Mouse (Mus musculus): ENCODE measurements around the gene Clic6. TPM values are rescaled to one million over a fixed set of nuclear protein-coding genes. Genes with fewer than 3 reads are reported as not detected.
A peak's percentile ranks its signal among the peaks of the same experiment; 100 is the strongest.

Clic6 gene
- 1.9 and 3.4 TPM in 2 replicates for polyA plus RNA-seq (2015; fragmentation: Nextera tagmentation; extraction: Ambion mirVana)

- Histone ChIP-seq H3K27ac (ENCODE audit: low read length) (no peak within 1 kb of the TSS), H3K27me3 (ENCODE audit: control insufficient read depth, insufficient read depth, low read length) (no peaks in the 10 kb centered on the region), H3K4me3 (ENCODE audit: low read length) (no peak within 1 kb of the TSS), H3K36me3 (ENCODE audit: control insufficient read depth, insufficient read depth) (no peaks in the 10 kb centered on the region), H3K4me2 (ENCODE audit: low read depth, low read length) (no peak within 1 kb of the TSS), H3K9me3 (replicated peaks; ENCODE audit: control insufficient read depth, low read length) (no peaks in the 10 kb centered on the region), H3K4me1 (ENCODE audit: control insufficient read depth, insufficient read depth, low read length) (no peaks in the 10 kb centered on the region), H3K9ac (ENCODE audit: low read length) (no peak within 1 kb of the TSS)
- ATAC-seq (replicated peaks; ENCODE audit: extremely low read depth, insufficient read depth, low FRiP score), result no peak
- 88% methylated on average over 5 of the region's 5 CpGs for WGBS
These were observed at the start of gene Clic6 for GRCm38 (mm10) chr16:92485436-92485835. Clic6 (plus strand) TSS chr16:92485736.

DNA sequence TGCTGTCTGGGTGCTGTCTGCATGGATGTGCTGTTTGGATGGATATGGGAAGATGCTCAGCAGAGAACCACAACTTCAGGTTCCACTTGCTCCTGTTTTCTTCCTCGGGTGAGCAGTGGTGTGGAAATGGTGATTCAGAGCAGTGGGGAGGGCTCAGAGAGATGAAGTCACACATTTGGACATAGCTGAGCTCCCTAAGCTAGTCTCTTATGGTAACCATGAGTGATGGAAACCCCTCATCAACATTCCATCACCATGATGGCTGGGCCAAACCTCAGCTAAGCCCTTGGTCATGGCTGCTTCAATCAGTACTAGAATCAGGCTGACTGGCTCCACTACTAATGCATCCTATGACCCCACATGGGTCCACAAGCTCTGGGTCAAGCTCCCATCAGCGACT lies 45.8 kb upstream of the Clic6 start:
- no peaks in the 10 kb centered on the region for H3K36me3 ChIP-seq (ENCODE audit: control insufficient read depth, insufficient read depth)
- no peak overlapping the region for H3K9ac ChIP-seq (ENCODE audit: low read length)
- WGBS, result 62% methylated on average over 2 of the region's 2 CpGs
- no peaks in the 10 kb centered on the region for H3K9me3 ChIP-seq (replicated peaks; ENCODE audit: control insufficient read depth, low read length)
- H3K27me3 ChIP-seq (ENCODE audit: control insufficient read depth, insufficient read depth, low read length), result no peaks in the 10 kb centered on the region
- H3K4me3 ChIP-seq (ENCODE audit: low read length), result no peak overlapping the region
- no peak overlapping the region for H3K27ac ChIP-seq (ENCODE audit: low read length)
- ATAC-seq (replicated peaks; ENCODE audit: extremely low read depth, insufficient read depth, low FRiP score), result no peak
- H3K4me2 ChIP-seq (ENCODE audit: low read depth, low read length), result no peak overlapping the region
- peaks cover 50% of the 10 kb centered on the region for H3K4me1 ChIP-seq (ENCODE audit: control insufficient read depth, insufficient read depth, low read length)

GRCm38 (mm10) chr16:92440229-92440628 lies 45.3 kb upstream of the Clic6 start:
- WGBS, result 75% methylated on average over 8 of the region's 8 CpGs

DNA sequence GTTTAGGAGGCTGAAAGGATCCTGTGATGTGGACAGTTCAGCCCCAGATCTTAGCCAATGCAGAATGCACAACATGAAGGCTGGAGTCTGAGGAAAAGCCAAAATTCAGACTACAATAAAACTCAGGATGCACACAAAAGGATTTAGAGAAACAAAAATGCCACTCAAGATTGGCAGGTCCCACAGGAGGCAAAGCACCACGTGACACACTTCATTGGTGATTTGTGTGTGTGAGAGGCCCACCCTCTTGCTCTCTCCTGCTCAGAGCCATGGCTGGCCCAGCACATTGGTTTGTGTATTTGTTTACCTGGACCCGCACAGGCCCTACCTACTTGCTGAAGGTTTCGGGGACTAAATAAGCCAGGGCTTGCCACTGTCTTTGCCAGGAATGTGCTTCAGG lies 44.3 kb upstream of the Clic6 start:
- ATAC-seq (replicated peaks; ENCODE audit: extremely low read depth, insufficient read depth, low FRiP score), result no peak
- H3K27ac ChIP-seq (ENCODE audit: low read length), result no peak overlapping the region
- WGBS, result 65% methylated on average over 3 of the region's 3 CpGs
- H3K9me3 ChIP-seq (replicated peaks; ENCODE audit: control insufficient read depth, low read length), result no peaks in the 10 kb centered on the region
- H3K4me2 ChIP-seq (ENCODE audit: low read depth, low read length), result no peak overlapping the region
- H3K4me1 ChIP-seq (ENCODE audit: control insufficient read depth, insufficient read depth, low read length), result peaks cover 42% of the 10 kb centered on the region
- H3K9ac ChIP-seq (ENCODE audit: low read length), result no peak overlapping the region
- H3K4me3 ChIP-seq (ENCODE audit: low read length), result no peak overlapping the region
- no peaks in the 10 kb centered on the region for H3K27me3 ChIP-seq (ENCODE audit: control insufficient read depth, insufficient read depth, low read length)
- H3K36me3 ChIP-seq (ENCODE audit: control insufficient read depth, insufficient read depth), result no peaks in the 10 kb centered on the region

More at GRCm38 (mm10) chr16:92440229-92440628, 45.3 kb upstream of the Clic6 start:
- Histone ChIP-seq H3K4me3 (ENCODE audit: low read length) (no peak overlapping the region), H3K27me3 (ENCODE audit: control insufficient read depth, insufficient read depth, low read length) (no peaks in the 10 kb centered on the region), H3K9me3 (replicated peaks; ENCODE audit: control insufficient read depth, low read length) (no peaks in the 10 kb centered on the region), H3K4me1 (ENCODE audit: control insufficient read depth, insufficient read depth, low read length) (peaks cover 50% of the 10 kb centered on the region), H3K36me3 (ENCODE audit: control insufficient read depth, insufficient read depth) (no peaks in the 10 kb centered on the region), H3K4me2 (ENCODE audit: low read depth, low read length) (no peak overlapping the region), H3K9ac (ENCODE audit: low read length) (no peak overlapping the region), H3K27ac (ENCODE audit: low read length) (no peak overlapping the region)
- no peak for ATAC-seq (replicated peaks; ENCODE audit: extremely low read depth, insufficient read depth, low FRiP score)

GRCm38 (mm10) chr16:92442150-92442549 lies 43.4 kb upstream of the Clic6 start:
- no peak for ATAC-seq (replicated peaks; ENCODE audit: extremely low read depth, insufficient read depth, low FRiP score)
- 88% methylated on average over 11 of the region's 11 CpGs for WGBS
- H3K27ac ChIP-seq (ENCODE audit: low read length), result no peak overlapping the region
- no peaks in the 10 kb centered on the region for H3K36me3 ChIP-seq (ENCODE audit: control insufficient read depth, insufficient read depth)
- H3K9ac ChIP-seq (ENCODE audit: low read length), result no peak overlapping the region
- H3K4me3 ChIP-seq (ENCODE audit: low read length), result no peak overlapping the region
- peaks cover 39% of the 10 kb centered on the region for H3K4me1 ChIP-seq (ENCODE audit: control insufficient read depth, insufficient read depth, low read length)
- no peaks in the 10 kb centered on the region for H3K9me3 ChIP-seq (replicated peaks; ENCODE audit: control insufficient read depth, low read length)
- no peak overlapping the region for H3K4me2 ChIP-seq (ENCODE audit: low read depth, low read length)
- H3K27me3 ChIP-seq (ENCODE audit: control insufficient read depth, insufficient read depth, low read length), result no peaks in the 10 kb centered on the region

DNA sequence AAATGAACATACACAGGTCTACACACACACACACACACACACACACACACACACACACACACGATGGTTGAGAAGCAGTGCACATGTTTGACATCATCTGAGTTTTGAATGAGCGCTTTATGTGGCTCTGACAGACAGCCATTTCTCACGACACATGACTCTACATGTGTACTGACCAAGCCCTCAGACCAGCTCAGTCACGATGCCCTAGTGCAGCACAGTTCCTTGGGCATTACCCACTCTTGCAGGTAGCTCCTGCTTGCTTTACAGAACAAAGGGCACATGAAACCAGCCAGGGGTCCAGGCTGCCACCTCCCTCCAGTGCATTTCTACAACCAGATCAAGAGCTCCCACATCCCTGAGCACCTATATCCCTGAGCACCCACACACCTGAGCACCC lies 42.6 kb upstream of the Clic6 start:
- Histone ChIP-seq H3K27ac (ENCODE audit: low read length) (peak overlapping the region; percentile 84), H3K27me3 (ENCODE audit: control insufficient read depth, insufficient read depth, low read length) (no peaks in the 10 kb centered on the region), H3K9me3 (replicated peaks; ENCODE audit: control insufficient read depth, low read length) (no peaks in the 10 kb centered on the region), H3K4me3 (ENCODE audit: low read length) (no peak overlapping the region), H3K36me3 (ENCODE audit: control insufficient read depth, insufficient read depth) (no peaks in the 10 kb centered on the region), H3K4me1 (ENCODE audit: control insufficient read depth, insufficient read depth, low read length) (peaks cover 39% of the 10 kb centered on the region), H3K4me2 (ENCODE audit: low read depth, low read length) (no peak overlapping the region), H3K9ac (ENCODE audit: low read length) (peak overlapping the region; percentile 51; the same call in 1 of the 2 replicates)
- ATAC-seq (replicated peaks; ENCODE audit: extremely low read depth, insufficient read depth, low FRiP score), result no peak
- WGBS, result 80% methylated on average over 4 of the region's 4 CpGs

DNA sequence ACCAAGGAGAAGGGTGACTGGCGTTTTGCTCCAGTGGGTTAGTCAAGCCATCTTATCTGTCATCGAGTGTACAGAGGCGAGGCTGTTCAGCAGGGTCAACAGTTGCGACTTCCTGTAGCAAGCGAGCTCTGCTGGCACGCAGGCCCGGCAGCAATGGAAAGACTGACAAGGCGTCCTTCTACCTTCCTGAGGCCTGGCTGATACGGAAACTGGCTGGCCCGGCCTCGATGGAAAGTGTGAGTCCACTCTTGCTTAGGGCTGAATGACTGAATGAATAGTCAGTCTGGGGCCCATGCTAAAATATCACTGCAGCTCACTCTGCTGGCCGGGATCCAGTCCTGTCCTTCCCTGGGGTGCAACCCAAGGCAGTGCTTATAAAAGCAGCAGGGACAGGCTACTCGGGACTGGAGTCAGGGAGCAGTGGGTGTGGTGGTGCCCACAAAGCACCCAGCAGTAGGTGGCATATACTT lies 41.9 kb upstream of the Clic6 start:
- Histone ChIP-seq H3K36me3 (ENCODE audit: control insufficient read depth, insufficient read depth) (no peaks in the 10 kb centered on the region), H3K9me3 (replicated peaks; ENCODE audit: control insufficient read depth, low read length) (no peaks in the 10 kb centered on the region), H3K4me3 (ENCODE audit: low read length) (no peak overlapping the region), H3K4me1 (ENCODE audit: control insufficient read depth, insufficient read depth, low read length) (peaks cover 39% of the 10 kb centered on the region), H3K27me3 (ENCODE audit: control insufficient read depth, insufficient read depth, low read length) (no peaks in the 10 kb centered on the region), H3K9ac (ENCODE audit: low read length) (peak overlapping the region; percentile 24; the same call in 1 of the 2 replicates), H3K4me2 (ENCODE audit: low read depth, low read length) (no peak overlapping the region), H3K27ac (ENCODE audit: low read length) (peak overlapping the region; percentile 84)
- WGBS, result 13% methylated on average over 13 of the region's 13 CpGs
- ATAC-seq (replicated peaks; ENCODE audit: extremely low read depth, insufficient read depth, low FRiP score), result peak; percentile 88

GRCm38 (mm10) chr16:92445377-92445776 lies 40.2 kb upstream of the Clic6 start:
- WGBS, result 66% methylated on average over 10 of the region's 10 CpGs
- Histone ChIP-seq H3K9ac (ENCODE audit: low read length) (no peak overlapping the region), H3K27ac (ENCODE audit: low read length) (no peak overlapping the region), H3K9me3 (replicated peaks; ENCODE audit: control insufficient read depth, low read length) (no peaks in the 10 kb centered on the region), H3K4me2 (ENCODE audit: low read depth, low read length) (no peak overlapping the region), H3K27me3 (ENCODE audit: control insufficient read depth, insufficient read depth, low read length) (no peaks in the 10 kb centered on the region), H3K4me3 (ENCODE audit: low read length) (no peak overlapping the region), H3K4me1 (ENCODE audit: control insufficient read depth, insufficient read depth, low read length) (peaks cover 39% of the 10 kb centered on the region), H3K36me3 (ENCODE audit: control insufficient read depth, insufficient read depth) (no peaks in the 10 kb centered on the region)
- ATAC-seq (replicated peaks; ENCODE audit: extremely low read depth, insufficient read depth, low FRiP score), result no peak

DNA sequence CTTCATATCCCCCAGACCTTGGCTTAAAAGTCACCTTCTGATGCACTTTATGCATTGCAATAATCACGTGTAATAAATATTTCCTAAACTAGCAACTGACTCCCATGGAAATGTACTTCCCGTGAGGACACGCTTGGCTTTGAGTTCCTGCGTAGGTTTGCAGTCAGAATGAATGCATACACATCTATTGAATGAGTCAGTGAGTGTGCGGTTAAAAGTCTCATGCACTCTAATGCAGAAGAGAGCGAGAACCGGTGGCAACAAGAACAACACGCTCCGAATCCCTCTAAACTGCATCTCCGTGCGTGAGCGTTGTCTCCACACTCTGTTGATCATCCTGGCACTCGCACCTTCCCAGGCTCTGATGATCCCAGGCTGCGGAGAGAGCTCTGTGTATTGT lies 36.5 kb upstream of the Clic6 start:
- no peak overlapping the region for H3K4me3 ChIP-seq (ENCODE audit: low read length)
- H3K36me3 ChIP-seq (ENCODE audit: control insufficient read depth, insufficient read depth), result no peaks in the 10 kb centered on the region
- H3K9me3 ChIP-seq (replicated peaks; ENCODE audit: control insufficient read depth, low read length), result no peaks in the 10 kb centered on the region
- no peak overlapping the region for H3K4me2 ChIP-seq (ENCODE audit: low read depth, low read length)
- no peak for ATAC-seq (replicated peaks; ENCODE audit: extremely low read depth, insufficient read depth, low FRiP score)
- H3K9ac ChIP-seq (ENCODE audit: low read length), result no peak overlapping the region
- WGBS, result 95% methylated on average over 14 of the region's 14 CpGs
- H3K4me1 ChIP-seq (ENCODE audit: control insufficient read depth, insufficient read depth, low read length), result peaks cover 30% of the 10 kb centered on the region
- H3K27me3 ChIP-seq (ENCODE audit: control insufficient read depth, insufficient read depth, low read length), result peaks cover 5% of the 10 kb centered on the region; the same call in 1 of the 2 replicates
- no peak overlapping the region for H3K27ac ChIP-seq (ENCODE audit: low read length)
